Mouse (Mus musculus): ENCODE measurements around the gene Grin2b. TPM values are rescaled to one million over a fixed set of nuclear protein-coding genes. Genes with fewer than 3 reads are reported as not detected.

Grin2b gene
- total and polyA plus RNA-seq, 3 experiments: not detected

DNA sequence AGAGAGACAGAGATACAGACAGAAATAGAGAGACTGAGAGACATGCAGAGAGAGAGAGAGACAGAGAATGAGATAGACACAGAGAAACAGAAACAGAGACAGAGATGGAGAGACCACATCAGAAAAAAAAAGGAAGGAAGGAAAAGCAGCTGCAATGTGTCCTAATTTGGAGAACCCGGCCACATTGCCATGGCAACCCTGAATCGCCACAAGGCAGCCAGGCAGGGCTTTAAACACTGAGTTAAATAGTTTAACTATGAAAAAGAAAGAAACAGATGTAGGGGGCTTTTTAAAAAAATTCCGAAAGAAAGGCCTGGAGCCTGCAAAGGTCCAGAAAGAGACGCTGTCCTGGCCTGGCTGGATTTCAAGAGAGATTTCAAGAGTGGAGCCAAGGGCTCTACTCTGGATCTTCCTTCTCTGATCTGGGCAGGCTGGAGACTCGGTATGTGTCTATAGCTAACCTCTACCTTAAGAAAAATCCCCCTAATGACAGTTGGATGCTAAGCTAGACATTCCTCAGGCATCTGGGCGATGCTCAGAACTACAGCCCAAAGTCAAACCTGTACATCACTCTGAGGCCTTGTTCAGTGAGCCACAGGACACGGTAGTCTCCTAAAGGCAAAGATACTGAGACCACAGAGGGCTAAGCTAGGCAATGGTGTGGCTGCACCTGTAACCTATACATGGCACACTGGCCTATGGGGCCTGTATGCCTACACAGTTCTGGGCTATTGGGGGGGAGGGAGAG is 162.8 kb downstream of the Grin2b start:
- Histone ChIP-seq H3K4me2 (ENCODE audit: insufficient read depth, low read depth, poor library complexity, severe bottlenecking) (no peak overlapping the region), H3K9me3 (replicated peaks; ENCODE audit: low read length) (peaks cover 77% of the 10 kb centered on the region), H3K4me3 (replicated peaks in 1 of 3; ENCODE audit: low read depth in 2 of 3, low read length in 2 of 3, poor library complexity in 1 of 3) (no peak overlapping the region), H3K27ac (ENCODE audit: insufficient read depth, low read depth) (no peak overlapping the region), H3K79me2 (replicated peaks; ENCODE audit: control insufficient read depth, extremely low read depth, insufficient read depth, poor library complexity, severe bottlenecking) (no peaks in the 10 kb centered on the region), H3K27me3 (replicated peaks) (no peaks in the 10 kb centered on the region), H3K9ac (ENCODE audit: insufficient read depth, low read depth) (no peak overlapping the region), H3K36me3 (replicated peaks in 1 of 2; ENCODE audit: control insufficient read depth in 1 of 2, insufficient read depth in 1 of 2, low read length in 1 of 2) (no peaks in the 10 kb centered on the region), H3K4me1 (ENCODE audit: control insufficient read depth in 1 of 2, insufficient read depth in 2 of 2) (no peaks in the 10 kb centered on the region)
- dilution Hi-C loops (cut with MboI; ENCODE audit: extremely low pct_ligation_motif_present, extremely low pct_unique_long_range_greater_than_20kb, low sequenced_read_pairs) (no loop called here), in situ Hi-C loops (cut with MboI; ENCODE audit: low pct_ligation_motif_present, low pct_unique_long_range_greater_than_20kb, low sequenced_read_pairs) (no loop called here)
- TF ChIP-seq POLR2AphosphoS2 (IDR thresholded peaks at IDR 0.05; ENCODE audit: low read depth, low read length) (no peak), CTCF (conservative IDR thresholded peaks at IDR 0.05 in 1 of 2, IDR thresholded peaks at IDR 0.05 in 1 of 2; ENCODE audit: low read depth in 2 of 2, low read length in 2 of 2) (no peak), NRF1 (IDR thresholded peaks at IDR 0.05; ENCODE audit: low read depth, low read length) (no peak), UBTF (IDR thresholded peaks at IDR 0.05; ENCODE audit: low read depth, low read length) (no peak)
- DNase-seq (ENCODE audit: extremely low read depth): no peak

DNA sequence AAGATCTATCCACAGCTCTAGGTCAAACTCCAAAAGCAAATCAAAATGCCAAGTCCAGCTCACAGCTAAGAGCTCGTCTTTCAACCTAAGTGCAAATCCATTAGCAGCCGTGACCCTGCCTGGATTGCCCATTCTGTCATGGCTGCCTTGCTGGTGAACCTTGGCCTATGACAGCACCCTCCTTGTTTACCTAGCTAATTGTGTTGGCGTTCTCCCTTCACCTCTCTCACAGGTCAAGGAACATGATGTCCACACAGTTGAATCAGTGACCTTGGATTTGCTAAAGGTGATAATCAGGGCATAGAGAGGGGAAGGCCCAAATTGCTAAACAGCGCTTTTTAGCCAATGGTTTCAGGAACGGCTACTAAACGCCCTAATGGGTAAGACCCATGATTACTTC is 165.2 kb downstream of the Grin2b start:
- no peaks in the 10 kb centered on the region for H3K4me1 ChIP-seq (ENCODE audit: control insufficient read depth in 1 of 2, insufficient read depth in 2 of 2)
- DNase-seq (ENCODE audit: extremely low read depth): no peak
- H3K9ac ChIP-seq (ENCODE audit: insufficient read depth, low read depth): no peak overlapping the region
- H3K4me3 ChIP-seq (replicated peaks in 1 of 3; ENCODE audit: low read depth in 2 of 3, low read length in 2 of 3, poor library complexity in 1 of 3): no peak overlapping the region
- TF ChIP-seq USF1 (IDR thresholded peaks at IDR 0.05; ENCODE audit: low read depth, low read length) (no peak), PAX5 (IDR thresholded peaks at IDR 0.05; ENCODE audit: low read length) (no peak), ELF1 (IDR thresholded peaks at IDR 0.05; ENCODE audit: low read depth, low read length) (no peak), RCOR1 (conservative IDR thresholded peaks at IDR 0.05; ENCODE audit: low read depth, low read length) (no peak), UBTF (IDR thresholded peaks at IDR 0.05; ENCODE audit: low read depth, low read length) (no peak), ZMIZ1 (IDR thresholded peaks at IDR 0.05; ENCODE audit: low read depth, low read length) (no peak), BHLHE40 (IDR thresholded peaks at IDR 0.05; ENCODE audit: low read depth, low read length) (no peak), MAZ (IDR thresholded peaks at IDR 0.05; ENCODE audit: low read depth, low read length) (no peak), MXI1 (IDR thresholded peaks at IDR 0.05; ENCODE audit: low read depth, low read length) (no peak), USF2 (conservative IDR thresholded peaks at IDR 0.05; ENCODE audit: low read depth, low read length) (no peak), JUND (conservative IDR thresholded peaks at IDR 0.05; ENCODE audit: low read depth, low read length) (no peak)
- no peak overlapping the region for H3K4me2 ChIP-seq (ENCODE audit: insufficient read depth, low read depth, poor library complexity, severe bottlenecking)
- peaks cover 75% of the 10 kb centered on the region for H3K9me3 ChIP-seq (replicated peaks; ENCODE audit: low read length)
- in situ Hi-C loops (cut with MboI; ENCODE audit: low pct_ligation_motif_present, low pct_unique_long_range_greater_than_20kb, low sequenced_read_pairs): no loop called here
- no peaks in the 10 kb centered on the region for H3K79me2 ChIP-seq (replicated peaks; ENCODE audit: control insufficient read depth, extremely low read depth, insufficient read depth, poor library complexity, severe bottlenecking)
- H3K36me3 ChIP-seq (replicated peaks in 1 of 2; ENCODE audit: control insufficient read depth in 1 of 2, insufficient read depth in 1 of 2, low read length in 1 of 2): no peaks in the 10 kb centered on the region
- no peaks in the 10 kb centered on the region for H3K27me3 ChIP-seq (replicated peaks)
- dilution Hi-C loops (cut with MboI; ENCODE audit: extremely low pct_ligation_motif_present, extremely low pct_unique_long_range_greater_than_20kb, low sequenced_read_pairs): no loop called here
- H3K27ac ChIP-seq (ENCODE audit: insufficient read depth, low read depth): no peak overlapping the region
